Mouse (Mus musculus): ENCODE results near the gene Susd6. TPM values are rescaled to one million over a fixed set of nuclear protein-coding genes. Genes with fewer than 3 reads are reported as not detected.
"Not testable (repeated sequence)": the region's sequence is repeated elsewhere in the genome, so short reads cannot be mapped to it uniquely, and the experiment has no call there.

The Susd6 gene
- polyA plus RNA-seq, 1 experiment from 2014 or later: 15.2 TPM

GRCm38 (mm10) chr12:80813872-80814271 lies 23.6 kb downstream of the Susd6 start:
- Histone ChIP-seq H3K4me2 (ENCODE audit: low read depth, low read length) (peak overlapping the region; percentile 33), H3K9me3 (replicated peaks; ENCODE audit: control insufficient read depth, low read length) (no peaks in the 10 kb centered on the region), H3K4me3 (ENCODE audit: low read depth, low read length) (no peak overlapping the region), H3K4me1 (ENCODE audit: control insufficient read depth, low read depth, low read length) (peaks cover 75% of the 10 kb centered on the region), H3K27me3 (ENCODE audit: control insufficient read depth, insufficient read depth, low read depth, low read length) (no peaks in the 10 kb centered on the region), H3K9ac (ENCODE audit: low read depth, low read length) (no peak overlapping the region), H3K27ac (ENCODE audit: low read length) (peak overlapping the region; percentile 80), H3K36me3 (ENCODE audit: control insufficient read depth, insufficient read depth) (no peaks in the 10 kb centered on the region)
- peak; percentile 72 for ATAC-seq (ENCODE audit: low read depth)
- WGBS (ENCODE audit: insufficient replicate concordance): 53% methylated on average over 4 of the region's 4 CpGs

GRCm38 (mm10) chr12:80814529-80814928 lies 24.2 kb downstream of the Susd6 start:
- Histone ChIP-seq H3K4me3 (ENCODE audit: low read depth, low read length) (no peak overlapping the region), H3K4me2 (ENCODE audit: low read depth, low read length) (peak overlapping the region; percentile 33), H3K9ac (ENCODE audit: low read depth, low read length) (no peak overlapping the region), H3K27ac (ENCODE audit: low read length) (peak overlapping the region; percentile 60; the same call in 1 of the 2 replicates), H3K36me3 (ENCODE audit: control insufficient read depth, insufficient read depth) (no peaks in the 10 kb centered on the region), H3K9me3 (replicated peaks; ENCODE audit: control insufficient read depth, low read length) (no peaks in the 10 kb centered on the region), H3K27me3 (ENCODE audit: control insufficient read depth, insufficient read depth, low read depth, low read length) (no peaks in the 10 kb centered on the region), H3K4me1 (ENCODE audit: control insufficient read depth, low read depth, low read length) (peaks cover 72% of the 10 kb centered on the region)
- no peak; the same call in 1 of the 2 replicates for ATAC-seq (ENCODE audit: low read depth)
- 22% methylated on average over 3 of the region's 3 CpGs for WGBS (ENCODE audit: insufficient replicate concordance)

DNA sequence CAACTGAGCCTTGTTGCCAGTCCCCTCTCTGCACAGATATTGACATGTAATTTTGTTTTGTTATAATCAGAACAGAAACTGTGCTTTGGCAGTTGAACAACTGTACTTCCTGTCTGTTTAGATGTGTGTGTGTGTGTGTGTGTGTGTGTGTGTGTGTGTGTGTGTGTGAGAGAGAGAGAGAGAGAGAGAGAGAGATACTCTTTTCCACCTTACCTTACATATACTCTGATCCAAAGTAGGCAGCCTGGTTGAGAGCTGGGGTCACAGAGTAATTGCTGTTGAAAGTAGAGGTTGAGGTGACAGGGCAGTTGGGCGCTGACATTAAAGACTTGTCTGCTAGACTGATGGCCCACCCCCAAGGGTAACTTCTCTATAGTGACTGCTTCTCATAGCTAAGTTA lies 25.0 kb downstream of the Susd6 start:
- no peak overlapping the region for H3K9ac ChIP-seq (ENCODE audit: low read depth, low read length)
- no peaks in the 10 kb centered on the region for H3K27me3 ChIP-seq (ENCODE audit: control insufficient read depth, insufficient read depth, low read depth, low read length)
- no peak for ATAC-seq (ENCODE audit: low read depth)
- no peak overlapping the region; the same call in 1 of the 2 replicates for H3K4me2 ChIP-seq (ENCODE audit: low read depth, low read length)
- 4% methylated on average over 1 of the region's 1 CpGs for WGBS (ENCODE audit: insufficient replicate concordance)
- H3K9me3 ChIP-seq (replicated peaks; ENCODE audit: control insufficient read depth, low read length): no peaks in the 10 kb centered on the region
- peak overlapping the region; percentile 68 for H3K27ac ChIP-seq (ENCODE audit: low read length)
- no peak overlapping the region for H3K4me3 ChIP-seq (ENCODE audit: low read depth, low read length)
- H3K4me1 ChIP-seq (ENCODE audit: control insufficient read depth, low read depth, low read length): peaks cover 72% of the 10 kb centered on the region
- H3K36me3 ChIP-seq (ENCODE audit: control insufficient read depth, insufficient read depth): no peaks in the 10 kb centered on the region

DNA sequence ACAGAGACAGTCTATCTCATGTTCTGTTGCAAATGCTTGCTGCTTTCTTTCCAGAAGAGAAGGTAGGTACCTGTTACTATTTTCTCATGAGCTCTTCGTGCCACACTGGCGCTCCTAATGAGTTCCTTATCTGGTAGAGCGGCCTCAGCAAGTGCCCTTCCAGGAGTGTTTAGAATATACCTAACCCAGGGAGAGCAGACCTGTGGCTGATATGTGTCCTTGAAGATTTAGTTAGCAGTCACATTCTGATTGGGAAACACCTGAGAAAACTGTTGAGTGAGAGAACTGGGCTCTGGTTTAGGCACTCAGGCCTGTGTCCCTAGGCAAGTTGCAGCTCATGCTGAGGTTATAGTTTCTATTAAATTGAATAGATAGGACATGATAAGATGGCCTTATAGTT lies 25.6 kb downstream of the Susd6 start:
- H3K4me2 ChIP-seq (ENCODE audit: low read depth, low read length): no peak overlapping the region
- WGBS (ENCODE audit: insufficient replicate concordance): 32% methylated on average over 3 of the region's 3 CpGs
- H3K27me3 ChIP-seq (ENCODE audit: control insufficient read depth, insufficient read depth, low read depth, low read length): no peaks in the 10 kb centered on the region
- peaks cover 78% of the 10 kb centered on the region for H3K4me1 ChIP-seq (ENCODE audit: control insufficient read depth, low read depth, low read length)
- H3K27ac ChIP-seq (ENCODE audit: low read length): peak overlapping the region; percentile 68
- H3K36me3 ChIP-seq (ENCODE audit: control insufficient read depth, insufficient read depth): no peaks in the 10 kb centered on the region
- no peaks in the 10 kb centered on the region for H3K9me3 ChIP-seq (replicated peaks; ENCODE audit: control insufficient read depth, low read length)
- H3K9ac ChIP-seq (ENCODE audit: low read depth, low read length): no peak overlapping the region
- no peak overlapping the region for H3K4me3 ChIP-seq (ENCODE audit: low read depth, low read length)
- peak; percentile 14; the same call in 1 of the 2 replicates for ATAC-seq (ENCODE audit: low read depth)

- Histone ChIP-seq H3K27ac (ENCODE audit: low read length) (peak overlapping the region; percentile 5), H3K9me3 (replicated peaks; ENCODE audit: control insufficient read depth, low read length) (no peaks in the 10 kb centered on the region), H3K9ac (ENCODE audit: low read depth, low read length) (no peak overlapping the region), H3K36me3 (ENCODE audit: control insufficient read depth, insufficient read depth) (no peaks in the 10 kb centered on the region), H3K4me2 (ENCODE audit: low read depth, low read length) (no peak overlapping the region), H3K27me3 (ENCODE audit: control insufficient read depth, insufficient read depth, low read depth, low read length) (no peaks in the 10 kb centered on the region), H3K4me1 (ENCODE audit: control insufficient read depth, low read depth, low read length) (peaks cover 80% of the 10 kb centered on the region), H3K4me3 (ENCODE audit: low read depth, low read length) (no peak overlapping the region)
- 77% methylated on average over 1 of the region's 1 CpGs for WGBS (ENCODE audit: insufficient replicate concordance)
- ATAC-seq (ENCODE audit: low read depth): no peak
These were observed 26.2 kb downstream of the Susd6 start for GRCm38 (mm10) chr12:80816380-80817086.

GRCm38 (mm10) chr12:80817697-80818235 lies 27.5 kb downstream of the Susd6 start:
- peak; percentile 71 for ATAC-seq (ENCODE audit: low read depth)
- Histone ChIP-seq H3K9me3 (replicated peaks; ENCODE audit: control insufficient read depth, low read length) (no peaks in the 10 kb centered on the region), H3K4me3 (ENCODE audit: low read depth, low read length) (no peak overlapping the region), H3K9ac (ENCODE audit: low read depth, low read length) (no peak overlapping the region), H3K4me1 (ENCODE audit: control insufficient read depth, low read depth, low read length) (peaks cover 75% of the 10 kb centered on the region), H3K4me2 (ENCODE audit: low read depth, low read length) (peak overlapping the region; percentile 3), H3K36me3 (ENCODE audit: control insufficient read depth, insufficient read depth) (no peaks in the 10 kb centered on the region), H3K27ac (ENCODE audit: low read length) (peak overlapping the region; percentile 10), H3K27me3 (ENCODE audit: control insufficient read depth, insufficient read depth, low read depth, low read length) (no peaks in the 10 kb centered on the region)

- 42% methylated on average over 2 of the region's 2 CpGs for WGBS (ENCODE audit: insufficient replicate concordance)
- H3K9me3 ChIP-seq (replicated peaks; ENCODE audit: control insufficient read depth, low read length); H3K27me3 ChIP-seq (ENCODE audit: control insufficient read depth, insufficient read depth, low read depth, low read length); H3K4me2 ChIP-seq (ENCODE audit: low read depth, low read length); H3K27ac ChIP-seq (ENCODE audit: low read length); ATAC-seq (ENCODE audit: low read depth); H3K4me3 ChIP-seq (ENCODE audit: low read depth, low read length); H3K9ac ChIP-seq (ENCODE audit: low read depth, low read length); H3K36me3 ChIP-seq (ENCODE audit: control insufficient read depth, insufficient read depth): not testable (repeated sequence)
- H3K4me1 ChIP-seq (ENCODE audit: control insufficient read depth, low read depth, low read length): peaks cover 68% of the 10 kb centered on the region
These were observed 28.7 kb downstream of the Susd6 start for GRCm38 (mm10) chr12:80819020-80819419.

DNA sequence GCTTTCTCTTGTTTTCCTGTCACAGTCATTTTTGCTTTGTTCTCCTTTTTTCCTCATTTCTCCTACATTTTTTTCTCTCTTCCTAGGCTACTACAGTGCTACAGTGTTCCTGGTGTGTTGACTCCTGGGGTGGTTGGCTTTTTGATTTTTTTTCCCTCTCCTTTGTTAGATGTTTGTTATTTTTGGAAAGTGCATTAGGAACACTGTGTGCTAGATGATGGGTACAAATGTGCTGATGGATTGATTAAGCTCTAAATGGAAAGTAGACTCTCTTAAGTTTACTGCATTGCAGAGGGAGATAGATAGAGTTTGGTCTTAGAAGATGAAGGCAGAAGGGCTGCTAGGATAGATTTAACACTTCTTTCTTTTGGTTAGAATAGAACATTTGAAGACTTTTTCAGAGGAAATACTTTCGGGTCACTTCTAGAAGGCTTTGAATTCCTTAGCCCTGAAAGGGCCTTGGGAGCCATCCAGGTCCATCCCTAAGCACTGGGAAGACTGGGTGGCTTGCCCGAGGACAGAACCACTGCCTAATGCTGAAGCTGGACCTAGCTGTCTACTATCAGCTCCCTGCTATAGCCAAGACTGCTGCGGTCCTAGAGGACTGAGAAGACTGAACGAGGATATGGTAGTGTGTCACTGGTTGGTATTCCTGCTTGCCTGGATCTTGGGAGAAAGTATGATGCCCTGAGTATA lies 31.1 kb downstream of the Susd6 start:
- no peak overlapping the region for H3K4me3 ChIP-seq (ENCODE audit: low read depth, low read length)
- peaks cover 53% of the 10 kb centered on the region for H3K4me1 ChIP-seq (ENCODE audit: control insufficient read depth, low read depth, low read length)
- no peak overlapping the region for H3K4me2 ChIP-seq (ENCODE audit: low read depth, low read length)
- no peak for ATAC-seq (ENCODE audit: low read depth)
- H3K27me3 ChIP-seq (ENCODE audit: control insufficient read depth, insufficient read depth, low read depth, low read length): no peaks in the 10 kb centered on the region
- no peaks in the 10 kb centered on the region for H3K9me3 ChIP-seq (replicated peaks; ENCODE audit: control insufficient read depth, low read length)
- H3K9ac ChIP-seq (ENCODE audit: low read depth, low read length): no peak overlapping the region
- no peaks in the 10 kb centered on the region for H3K36me3 ChIP-seq (ENCODE audit: control insufficient read depth, insufficient read depth)
- no peak overlapping the region for H3K27ac ChIP-seq (ENCODE audit: low read length)
- WGBS (ENCODE audit: insufficient replicate concordance): 76% methylated on average over 4 of the region's 4 CpGs

DNA sequence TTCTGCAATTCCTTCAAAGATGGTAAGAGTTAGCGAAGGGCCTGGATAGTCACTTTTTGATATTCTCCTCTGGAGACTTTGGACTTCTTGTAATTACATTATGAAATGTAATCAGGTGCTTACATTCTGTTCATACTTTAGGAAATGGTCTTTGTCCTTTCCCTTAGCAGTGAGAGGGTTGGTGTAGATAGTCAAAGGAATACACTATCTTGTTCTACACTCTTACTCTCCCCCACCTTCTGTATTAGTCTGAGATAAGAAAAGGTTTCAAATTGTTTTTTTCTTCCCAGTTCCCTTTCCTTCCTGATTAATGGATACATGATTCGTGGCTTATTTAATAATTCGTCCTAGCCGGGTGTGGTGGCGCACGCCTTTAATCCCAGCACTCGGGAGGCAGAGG lies 32.2 kb downstream of the Susd6 start:
- Histone ChIP-seq H3K4me2 (ENCODE audit: low read depth, low read length) (no peak overlapping the region), H3K27ac (ENCODE audit: low read length) (no peak overlapping the region), H3K36me3 (ENCODE audit: control insufficient read depth, insufficient read depth) (no peaks in the 10 kb centered on the region), H3K9me3 (replicated peaks; ENCODE audit: control insufficient read depth, low read length) (no peaks in the 10 kb centered on the region), H3K27me3 (ENCODE audit: control insufficient read depth, insufficient read depth, low read depth, low read length) (no peaks in the 10 kb centered on the region), H3K4me1 (ENCODE audit: control insufficient read depth, low read depth, low read length) (peaks cover 47% of the 10 kb centered on the region), H3K9ac (ENCODE audit: low read depth, low read length) (no peak overlapping the region), H3K4me3 (ENCODE audit: low read depth, low read length) (no peak overlapping the region)
- peak; percentile 61 for ATAC-seq (ENCODE audit: low read depth)
- WGBS (ENCODE audit: insufficient replicate concordance): 49% methylated on average over 7 of the region's 7 CpGs

Measured in liver, embryonic 16.5 days (tissue).